27 mouse cellular contexts compared by ENCODE assay signal in genomic region chr6:147380519-147380918, GRCm38 (mm10).
DNase-seq lines count a peak whose midpoint lies in the region; ATAC-seq lines count a peak whose summit lies in the region.
"Had no signal": no experiment of that assay in that cellular context is flagged by ENCODE, and none has a peak within 500 bp of the region (broad histone marks: within the 10 kb centered on the region; RNA-seq: fewer than 3 reads in every experiment).

No protein-coding gene starts in this region.

- no peaks in the 10 kb centered on the region for H3K36me3 ChIP-seq in kidney, embryonic 14.5 days (ENCODE audit: control insufficient read depth, insufficient read depth, low read length)
- H3K36me3 ChIP-seq in embryonic facial prominence, embryonic 14.5 days (ENCODE audit: control insufficient read depth, insufficient read depth, low read length) = no peaks in the 10 kb centered on the region
- H3K36me3 ChIP-seq: embryonic facial prominence, embryonic 12.5 days; forebrain, embryonic 12.5 days; forebrain, embryonic 15.5 days; G1E; hindbrain, embryonic 12.5 days; hindbrain, embryonic 15.5 days had no signal

- no peak overlapping the region for H3K4me3 ChIP-seq in kidney, embryonic 14.5 days (ENCODE audit: low read length)
- no peak overlapping the region for H3K4me3 ChIP-seq in embryonic facial prominence, embryonic 14.5 days (ENCODE audit: low read depth, low read length)
- H3K4me3 ChIP-seq: embryonic facial prominence, embryonic 12.5 days; erythroblast, embryonic 14.5 days; forebrain, embryonic 12.5 days; forebrain, embryonic 15.5 days; heart, adult 2 months; hindbrain, embryonic 12.5 days; hindbrain, embryonic 15.5 days had no signal

- no peaks in the 10 kb centered on the region for H3K27me3 ChIP-seq in kidney, embryonic 14.5 days (ENCODE audit: control insufficient read depth, insufficient read depth, low read length)
- H3K27me3 ChIP-seq in embryonic facial prominence, embryonic 14.5 days (replicated peaks; ENCODE audit: control insufficient read depth, insufficient read depth, low read length) = no peaks in the 10 kb centered on the region
- H3K27me3 ChIP-seq: CH12.LX; embryonic facial prominence, embryonic 12.5 days; forebrain, embryonic 12.5 days; forebrain, embryonic 15.5 days; hindbrain, embryonic 12.5 days; hindbrain, embryonic 15.5 days had no signal

- no peak overlapping the region for H3K4me2 ChIP-seq in kidney, embryonic 14.5 days (replicated peaks; ENCODE audit: low read depth, low read length)
- H3K4me2 ChIP-seq in embryonic facial prominence, embryonic 14.5 days (ENCODE audit: low read depth, low read length) = no peak overlapping the region
- H3K4me2 ChIP-seq: embryonic facial prominence, embryonic 12.5 days; forebrain, embryonic 12.5 days; forebrain, embryonic 15.5 days; heart, embryonic 11.5 days; hindbrain, embryonic 12.5 days; hindbrain, embryonic 15.5 days had no signal

- 0 out of 2 replicates have a peak, but pooled peaks have one; percentile 43 for ATAC-seq in kidney, embryonic 14.5 days (ENCODE audit: low FRiP score, low TSS enrichment)
- ATAC-seq in embryonic facial prominence, embryonic 14.5 days (ENCODE audit: low read depth) = peak; percentile 50; the same call in 1 of the 2 replicates
- no peak for ATAC-seq in CD4-positive, CD25-positive, alpha-beta regulatory T cell, adult 4 months
- ATAC-seq: activated CD4-positive, CD25-positive, alpha-beta regulatory T cell, adult 4 months; forebrain, embryonic 15.5 days had no signal

- 68% methylated on average over 8 of the region's 8 CpGs for WGBS in kidney, embryonic 14.5 days
- 43% methylated on average over 8 of the region's 8 CpGs for WGBS in embryonic facial prominence, embryonic 14.5 days

- DNase-seq in kidney, postnatal 14 days = no peak
- DNase-seq in CD4-positive helper T cell, adult 2 months (ENCODE audit: low read depth, low spot score) = peak; percentile 4
- DNase-seq in T-cell, adult 2 months (ENCODE audit: low spot score) = peak; percentile 58
- DNase-seq in embryonic facial prominence, embryonic 14.5 days (ENCODE audit: low spot score) = peak; percentile 58
- DNase-seq in cerebellum, adult 11-12 months = no peak
- no peak for DNase-seq in adipocyte (ENCODE audit: low spot score)
- DNase-seq: adrenal gland, postnatal 10 days; adrenal gland, postnatal 36 days; B cell, adult 2 months; cerebellum, adult 11 months; cerebellum, adult 8-10 months; cerebellum, postnatal 14 days; gastrocnemius, postnatal 25 days; heart, adult 2 months; kidney, adult 11 months had no signal

- no peak overlapping the region for H3K9ac ChIP-seq in kidney, embryonic 14.5 days (ENCODE audit: low read depth, low read length)
- H3K9ac ChIP-seq in embryonic facial prominence, embryonic 14.5 days (ENCODE audit: low read depth, low read length) = no peak overlapping the region
- H3K9ac ChIP-seq: embryonic facial prominence, embryonic 12.5 days; forebrain, embryonic 12.5 days; forebrain, embryonic 15.5 days; hindbrain, embryonic 12.5 days; hindbrain, embryonic 15.5 days had no signal

- H3K27ac ChIP-seq in kidney, embryonic 14.5 days (ENCODE audit: low read depth, low read length) = no peak overlapping the region
- no peak overlapping the region for H3K27ac ChIP-seq in embryonic facial prominence, embryonic 14.5 days (replicated peaks; ENCODE audit: low read depth, low read length)
- H3K27ac ChIP-seq: embryonic facial prominence, embryonic 12.5 days; forebrain, embryonic 12.5 days; forebrain, embryonic 15.5 days; heart, adult 2 months; hindbrain, embryonic 12.5 days; hindbrain, embryonic 15.5 days had no signal

- no peaks in the 10 kb centered on the region for H3K9me3 ChIP-seq in kidney, embryonic 14.5 days (ENCODE audit: control insufficient read depth, low read length)
- H3K9me3 ChIP-seq in embryonic facial prominence, embryonic 14.5 days (ENCODE audit: control insufficient read depth, low read length) = no peaks in the 10 kb centered on the region
- H3K9me3 ChIP-seq: embryonic facial prominence, embryonic 12.5 days; forebrain, embryonic 12.5 days; forebrain, embryonic 15.5 days; G1E; hindbrain, embryonic 12.5 days; hindbrain, embryonic 15.5 days had no signal

- 0 out of 2 replicates have a peak, but pooled peaks cover 3% of the 10 kb centered on the region for H3K4me1 ChIP-seq in kidney, embryonic 14.5 days (ENCODE audit: control insufficient read depth, insufficient read depth, low read length)
- peaks cover 6% of the 10 kb centered on the region for H3K4me1 ChIP-seq in embryonic facial prominence, embryonic 14.5 days (ENCODE audit: control insufficient read depth, insufficient read depth, low read length)
- H3K4me1 ChIP-seq: forebrain, embryonic 12.5 days; forebrain, embryonic 15.5 days; hindbrain, embryonic 15.5 days had no signal

Comparison
In these comparisons a context has a peak if more than half of its experiments do, and no peak if none do; other contexts are left out.
1. DNase-seq: peak in CD4-positive helper T cell, adult 2 months (single experiment), T-cell, adult 2 months (single experiment) and embryonic facial prominence, embryonic 14.5 days (single experiment); none in kidney, postnatal 14 days (single experiment), cerebellum, adult 11-12 months (single experiment) and adipocyte (single experiment).